Mouse (Mus musculus): ENCODE results near the gene Kpna3. TPM values are rescaled to one million over a fixed set of nuclear protein-coding genes. Genes with fewer than 3 reads are reported as not detected.
A peak's percentile ranks its signal among the peaks of the same experiment; 100 is the strongest.
"Not testable (repeated sequence)": the region's sequence is repeated elsewhere in the genome, so short reads cannot be mapped to it uniquely, and the experiment has no call there.

Kpna3 gene
- polyA plus RNA-seq, 1 experiment from 2014 or later: 44.9 TPM

DNA sequence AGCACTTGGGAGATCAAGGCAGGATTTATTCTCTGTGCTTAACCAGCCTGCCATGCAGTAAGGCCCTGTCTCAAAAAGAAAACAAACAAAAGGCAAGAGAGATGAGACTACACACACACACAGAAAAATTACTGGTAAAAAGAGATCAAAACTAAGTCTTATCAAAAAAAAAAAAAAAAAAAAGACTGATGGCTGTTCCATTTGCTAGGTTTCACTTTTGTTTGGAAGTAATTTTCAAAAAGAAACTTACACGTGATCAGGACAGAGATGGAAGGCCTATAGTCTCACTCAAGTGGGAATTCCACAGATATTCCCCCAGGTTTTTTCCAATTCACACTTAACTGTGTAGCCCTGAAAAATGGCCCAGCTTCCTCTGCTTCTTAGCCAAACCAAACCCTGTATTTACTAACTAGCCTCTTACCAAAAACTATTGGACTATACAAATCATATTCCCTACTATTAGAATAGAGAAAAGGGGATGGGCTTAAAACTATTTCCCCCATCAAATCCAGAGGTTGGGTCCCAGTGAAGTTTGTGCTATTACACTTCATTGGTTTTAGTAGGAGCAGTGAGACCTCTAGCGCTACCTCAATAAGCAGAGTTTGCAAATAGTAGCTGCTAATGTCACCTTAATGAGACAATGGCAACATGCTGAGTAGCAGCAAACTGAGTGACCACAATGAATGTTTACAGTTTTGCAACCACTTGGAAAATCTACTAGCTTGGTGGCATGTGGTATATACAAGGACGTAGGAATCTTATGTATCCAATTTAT is 1.3 kb downstream of the Kpna3 start:
- Histone ChIP-seq H3K9ac (ENCODE audit: low read length) (peak overlapping the region; percentile 31; the same call in 1 of the 2 replicates), H3K4me3 (replicated peaks; ENCODE audit: low read length) (peak overlapping the region; percentile 73), H3K9me3 (replicated peaks; ENCODE audit: control insufficient read depth, low read length) (no peaks in the 10 kb centered on the region), H3K4me1 (ENCODE audit: control insufficient read depth, insufficient read depth, low read length) (peaks cover 15% of the 10 kb centered on the region), H3K4me2 (ENCODE audit: low read depth, low read length) (peak overlapping the region; percentile 80), H3K27me3 (ENCODE audit: control insufficient read depth, insufficient read depth, low read length) (no peaks in the 10 kb centered on the region), H3K36me3 (ENCODE audit: control insufficient read depth, insufficient read depth, low read length) (no peaks in the 10 kb centered on the region), H3K27ac (ENCODE audit: low read length) (no peak overlapping the region)
- WGBS: 10% methylated on average over 3 of the region's 3 CpGs
- no peak for ATAC-seq (ENCODE audit: insufficient read depth, low FRiP score)

DNA sequence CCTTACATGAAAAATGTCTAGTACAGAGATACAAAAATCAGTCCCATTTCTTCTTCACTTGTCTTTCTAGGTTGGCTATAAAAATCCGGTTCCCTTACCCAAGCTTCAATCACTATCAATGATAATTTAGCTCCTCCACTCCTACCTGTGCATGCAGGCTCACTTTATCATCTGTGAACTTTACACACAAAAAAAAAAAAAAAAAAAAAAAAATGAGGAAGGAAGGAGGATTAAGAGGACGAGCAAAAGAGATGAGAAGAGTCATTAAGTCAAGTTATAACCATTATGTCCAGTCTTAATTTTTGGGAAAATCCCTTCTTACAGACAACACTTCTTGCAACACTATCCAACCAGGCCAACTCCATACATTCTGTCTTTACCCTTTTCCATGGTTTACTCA is 2.8 kb downstream of the Kpna3 start:
- ATAC-seq (ENCODE audit: insufficient read depth, low FRiP score): no peak
- Histone ChIP-seq H3K4me2 (ENCODE audit: low read depth, low read length) (no peak overlapping the region), H3K4me1 (ENCODE audit: control insufficient read depth, insufficient read depth, low read length) (peaks cover 18% of the 10 kb centered on the region), H3K4me3 (replicated peaks; ENCODE audit: low read length) (no peak overlapping the region), H3K9ac (ENCODE audit: low read length) (no peak overlapping the region), H3K27me3 (ENCODE audit: control insufficient read depth, insufficient read depth, low read length) (no peaks in the 10 kb centered on the region), H3K36me3 (ENCODE audit: control insufficient read depth, insufficient read depth, low read length) (no peaks in the 10 kb centered on the region), H3K9me3 (replicated peaks; ENCODE audit: control insufficient read depth, low read length) (no peaks in the 10 kb centered on the region), H3K27ac (ENCODE audit: low read length) (no peak overlapping the region)
- 81% methylated on average over 2 of the region's 2 CpGs for WGBS

DNA sequence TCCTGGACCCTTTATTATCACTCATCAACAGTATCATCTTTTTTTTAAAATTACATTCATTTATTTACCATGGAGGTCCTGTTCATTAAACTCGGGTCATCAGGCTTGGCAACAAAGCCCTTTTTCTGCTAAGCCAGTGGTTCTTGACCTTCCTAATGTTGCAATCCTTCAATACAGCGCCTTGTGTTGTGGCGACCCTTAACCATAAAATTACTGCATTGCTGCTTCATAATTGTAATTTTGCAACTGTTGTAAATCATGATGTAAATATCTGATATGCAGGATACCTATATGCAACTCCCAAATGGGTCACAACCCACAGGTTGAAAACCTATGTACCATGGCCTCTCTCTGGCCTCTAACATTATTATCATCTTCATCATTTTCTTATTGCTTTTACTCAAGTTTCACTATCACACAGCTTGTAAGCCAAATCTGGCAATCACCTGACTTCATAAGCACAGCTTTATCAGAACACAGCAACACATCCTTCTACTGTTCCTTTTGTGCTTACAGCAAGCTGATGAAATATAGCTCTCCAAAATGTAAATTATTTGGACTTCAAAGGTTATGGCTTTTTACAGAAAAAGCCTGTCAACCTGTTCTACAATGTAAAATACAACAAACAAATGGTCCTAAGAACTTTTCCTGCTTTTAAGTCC is 11.4 kb downstream of the Kpna3 start:
- no peak overlapping the region for H3K9ac ChIP-seq (ENCODE audit: low read length)
- H3K27ac ChIP-seq (ENCODE audit: low read length): no peak overlapping the region
- H3K27me3 ChIP-seq (ENCODE audit: control insufficient read depth, insufficient read depth, low read length): no peaks in the 10 kb centered on the region
- ATAC-seq (ENCODE audit: insufficient read depth, low FRiP score): no peak
- no peaks in the 10 kb centered on the region for H3K36me3 ChIP-seq (ENCODE audit: control insufficient read depth, insufficient read depth, low read length)
- H3K9me3 ChIP-seq (replicated peaks; ENCODE audit: control insufficient read depth, low read length): no peaks in the 10 kb centered on the region
- H3K4me1 ChIP-seq (ENCODE audit: control insufficient read depth, insufficient read depth, low read length): peaks cover 10% of the 10 kb centered on the region
- 58% methylated on average over 3 of the region's 3 CpGs for WGBS
- no peak overlapping the region for H3K4me2 ChIP-seq (ENCODE audit: low read depth, low read length)
- no peak overlapping the region for H3K4me3 ChIP-seq (replicated peaks; ENCODE audit: low read length)

DNA sequence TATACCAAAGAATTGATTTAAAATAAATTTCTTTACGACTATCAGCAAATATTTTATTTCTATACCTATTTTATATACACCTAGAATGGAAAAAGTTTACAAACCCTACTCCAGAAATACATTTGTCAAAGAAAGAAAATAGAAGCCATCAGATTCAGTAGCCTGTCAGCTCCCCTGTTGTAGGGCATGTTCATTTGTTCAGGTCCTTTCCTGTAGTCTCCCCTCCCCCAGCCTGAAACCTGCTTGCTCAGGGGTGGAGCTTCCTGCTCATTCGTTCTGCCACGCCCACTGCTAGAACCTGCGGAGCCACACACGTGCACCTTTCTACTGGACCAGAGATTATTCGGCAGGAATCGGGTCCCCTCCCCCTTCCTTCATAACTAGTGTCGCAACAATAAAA is 12.6 kb downstream of the Kpna3 start:
- not testable (repeated sequence) for H3K36me3 ChIP-seq (ENCODE audit: control insufficient read depth, insufficient read depth, low read length); H3K27ac ChIP-seq (ENCODE audit: low read length); H3K27me3 ChIP-seq (ENCODE audit: control insufficient read depth, insufficient read depth, low read length); H3K4me3 ChIP-seq (replicated peaks; ENCODE audit: low read length); ATAC-seq (ENCODE audit: insufficient read depth, low FRiP score); H3K9me3 ChIP-seq (replicated peaks; ENCODE audit: control insufficient read depth, low read length); H3K4me2 ChIP-seq (ENCODE audit: low read depth, low read length); H3K9ac ChIP-seq (ENCODE audit: low read length); H3K4me1 ChIP-seq (ENCODE audit: control insufficient read depth, insufficient read depth, low read length)
- 39% methylated on average over 3 of the region's 8 CpGs for WGBS

DNA sequence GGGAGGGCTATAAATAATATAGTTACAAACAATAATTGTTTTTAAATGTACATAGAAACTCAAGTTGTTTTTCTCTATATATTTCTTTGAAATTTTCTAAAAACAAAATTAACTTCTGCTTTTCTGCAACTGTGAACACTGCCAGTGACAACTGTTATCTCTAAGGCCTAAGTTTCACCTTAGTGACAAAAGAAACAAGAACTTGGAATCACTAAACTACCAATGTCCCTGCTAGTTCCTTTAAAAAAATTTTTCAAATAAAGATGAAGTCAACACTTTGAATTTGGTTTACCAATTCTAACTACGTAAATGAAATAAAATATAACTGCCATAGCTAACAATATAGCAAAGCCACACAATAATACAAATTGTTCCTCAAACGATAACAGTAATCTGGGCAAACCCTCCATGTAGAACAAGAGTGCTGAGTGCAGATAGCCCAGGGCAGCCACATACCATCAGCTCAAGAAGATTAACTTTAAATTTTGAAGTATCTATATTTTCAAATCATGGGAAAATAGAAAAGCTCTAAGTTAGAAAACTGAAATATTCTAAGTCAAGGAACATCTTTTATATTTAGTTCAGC is 14.5 kb downstream of the Kpna3 start:
- H3K9me3 ChIP-seq (replicated peaks; ENCODE audit: control insufficient read depth, low read length): no peaks in the 10 kb centered on the region
- no peaks in the 10 kb centered on the region for H3K27me3 ChIP-seq (ENCODE audit: control insufficient read depth, insufficient read depth, low read length)
- H3K36me3 ChIP-seq (ENCODE audit: control insufficient read depth, insufficient read depth, low read length): no peaks in the 10 kb centered on the region
- no peak overlapping the region for H3K9ac ChIP-seq (ENCODE audit: low read length)
- ATAC-seq (ENCODE audit: insufficient read depth, low FRiP score): no peak
- H3K4me2 ChIP-seq (ENCODE audit: low read depth, low read length): no peak overlapping the region
- H3K4me3 ChIP-seq (replicated peaks; ENCODE audit: low read length): no peak overlapping the region
- WGBS: 96% methylated on average over 2 of the region's 2 CpGs
- no peak overlapping the region for H3K27ac ChIP-seq (ENCODE audit: low read length)
- H3K4me1 ChIP-seq (ENCODE audit: control insufficient read depth, insufficient read depth, low read length): peaks cover 8% of the 10 kb centered on the region

DNA sequence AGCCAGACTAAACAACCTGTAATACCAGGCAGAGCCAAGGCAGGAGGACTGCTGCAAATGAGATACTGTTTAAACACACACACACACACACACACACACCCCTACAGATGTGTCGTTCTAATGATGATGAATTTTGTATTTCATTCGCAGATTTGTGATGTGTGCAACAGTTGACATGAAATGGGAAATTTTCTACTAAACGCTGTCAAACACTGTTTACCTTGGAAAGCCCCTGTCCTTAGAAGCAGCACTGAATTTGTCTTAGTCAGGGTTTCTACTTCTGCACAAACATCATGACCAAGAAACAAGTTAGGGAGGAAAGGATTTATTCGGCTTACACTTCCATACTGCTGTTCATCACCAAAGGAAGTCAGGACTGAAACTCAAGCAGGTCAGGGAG is 24.0 kb downstream of the Kpna3 start:
- Histone ChIP-seq H3K27me3 (ENCODE audit: control insufficient read depth, insufficient read depth, low read length) (no peaks in the 10 kb centered on the region), H3K9ac (ENCODE audit: low read length) (no peak overlapping the region), H3K27ac (ENCODE audit: low read length) (no peak overlapping the region), H3K4me3 (replicated peaks; ENCODE audit: low read length) (no peak overlapping the region), H3K9me3 (replicated peaks; ENCODE audit: control insufficient read depth, low read length) (no peaks in the 10 kb centered on the region), H3K36me3 (ENCODE audit: control insufficient read depth, insufficient read depth, low read length) (no peaks in the 10 kb centered on the region), H3K4me1 (ENCODE audit: control insufficient read depth, insufficient read depth, low read length) (0 out of 2 replicates have a peak, but pooled peaks cover 2% of the 10 kb centered on the region), H3K4me2 (ENCODE audit: low read depth, low read length) (no peak overlapping the region)
- ATAC-seq (ENCODE audit: insufficient read depth, low FRiP score): no peak
- 39% methylated on average over 4 of the region's 4 CpGs for WGBS

DNA sequence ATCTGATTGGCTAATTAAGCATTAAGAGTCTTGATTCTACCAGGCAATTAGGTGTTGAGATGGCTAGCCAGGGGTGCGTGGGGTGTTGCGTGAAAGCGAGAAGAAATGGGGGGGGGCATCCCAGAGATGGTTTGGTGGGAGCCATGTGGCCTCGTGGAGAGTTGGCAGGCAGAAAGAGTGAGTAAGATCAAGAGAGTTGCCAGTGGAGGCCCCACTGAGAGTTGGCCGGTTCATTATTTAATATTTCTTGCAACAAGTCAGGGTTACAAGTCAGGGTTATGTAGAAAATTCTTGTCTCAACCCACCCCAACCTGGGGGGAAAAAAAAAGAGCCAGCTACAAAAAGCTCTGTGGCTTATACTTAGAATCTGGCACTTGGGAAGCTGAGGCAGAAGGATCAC is 24.4 kb downstream of the Kpna3 start:
- Histone ChIP-seq H3K4me3 (replicated peaks; ENCODE audit: low read length) (no peak overlapping the region), H3K27ac (ENCODE audit: low read length) (no peak overlapping the region), H3K36me3 (ENCODE audit: control insufficient read depth, insufficient read depth, low read length) (no peaks in the 10 kb centered on the region), H3K9me3 (replicated peaks; ENCODE audit: control insufficient read depth, low read length) (no peaks in the 10 kb centered on the region), H3K9ac (ENCODE audit: low read length) (no peak overlapping the region), H3K27me3 (ENCODE audit: control insufficient read depth, insufficient read depth, low read length) (no peaks in the 10 kb centered on the region), H3K4me2 (ENCODE audit: low read depth, low read length) (no peak overlapping the region), H3K4me1 (ENCODE audit: control insufficient read depth, insufficient read depth, low read length) (0 out of 2 replicates have a peak, but pooled peaks cover 5% of the 10 kb centered on the region)
- no peak for ATAC-seq (ENCODE audit: insufficient read depth, low FRiP score)
- 68% methylated on average over 5 of the region's 5 CpGs for WGBS

DNA sequence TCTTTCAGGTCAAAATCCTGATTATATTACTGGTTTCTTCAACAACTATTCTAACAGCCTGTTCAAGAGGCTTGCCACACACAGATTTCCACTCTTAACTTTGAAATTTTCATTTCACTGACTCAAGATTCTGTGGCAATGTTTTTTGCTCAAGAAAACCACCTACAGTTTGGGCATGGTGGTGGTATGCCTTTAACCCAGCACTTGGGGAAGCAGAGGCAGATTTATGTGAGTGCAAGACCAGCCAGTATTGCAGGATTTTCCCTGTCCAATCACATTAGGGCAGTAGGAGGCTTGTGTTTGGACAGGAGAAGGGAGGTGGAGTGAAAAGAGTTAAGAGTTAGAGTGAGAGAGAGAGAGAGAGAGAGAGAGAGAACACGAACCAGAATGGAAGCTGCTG is 24.9 kb downstream of the Kpna3 start:
- no peak overlapping the region for H3K27ac ChIP-seq (ENCODE audit: low read length)
- H3K9me3 ChIP-seq (replicated peaks; ENCODE audit: control insufficient read depth, low read length): no peaks in the 10 kb centered on the region
- 0 out of 2 replicates have a peak, but pooled peaks cover 6% of the 10 kb centered on the region for H3K4me1 ChIP-seq (ENCODE audit: control insufficient read depth, insufficient read depth, low read length)
- 22% methylated on average over 1 of the region's 1 CpGs for WGBS
- no peak overlapping the region for H3K4me3 ChIP-seq (replicated peaks; ENCODE audit: low read length)
- H3K4me2 ChIP-seq (ENCODE audit: low read depth, low read length): no peak overlapping the region
- ATAC-seq (ENCODE audit: insufficient read depth, low FRiP score): no peak
- no peak overlapping the region for H3K9ac ChIP-seq (ENCODE audit: low read length)
- H3K27me3 ChIP-seq (ENCODE audit: control insufficient read depth, insufficient read depth, low read length): no peaks in the 10 kb centered on the region
- H3K36me3 ChIP-seq (ENCODE audit: control insufficient read depth, insufficient read depth, low read length): no peaks in the 10 kb centered on the region

DNA sequence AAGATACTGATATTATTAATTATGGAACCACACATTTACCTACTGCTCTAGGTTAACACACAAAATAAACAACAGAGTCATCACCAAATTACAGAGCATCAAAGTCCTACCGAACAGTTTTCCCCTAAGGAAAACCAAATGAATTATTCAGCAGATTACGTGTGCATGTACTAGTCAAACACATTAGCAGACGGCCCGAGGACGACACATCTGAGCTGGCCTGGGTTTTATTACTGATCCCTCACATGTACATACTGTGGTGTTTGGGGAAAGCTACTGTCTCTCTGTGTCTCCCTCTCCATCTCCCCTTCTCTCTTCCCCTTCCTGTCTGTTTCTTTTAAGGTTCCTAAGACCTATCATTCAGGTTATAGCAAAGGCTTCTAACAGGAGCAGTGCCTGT is 25.5 kb downstream of the Kpna3 start:
- no peaks in the 10 kb centered on the region for H3K27me3 ChIP-seq (ENCODE audit: control insufficient read depth, insufficient read depth, low read length)
- no peak overlapping the region for H3K9ac ChIP-seq (ENCODE audit: low read length)
- 69% methylated on average over 5 of the region's 5 CpGs for WGBS
- ATAC-seq (ENCODE audit: insufficient read depth, low FRiP score): no peak
- H3K4me2 ChIP-seq (ENCODE audit: low read depth, low read length): no peak overlapping the region
- H3K4me1 ChIP-seq (ENCODE audit: control insufficient read depth, insufficient read depth, low read length): 0 out of 2 replicates have a peak, but pooled peaks cover 6% of the 10 kb centered on the region
- H3K4me3 ChIP-seq (replicated peaks; ENCODE audit: low read length): no peak overlapping the region
- H3K27ac ChIP-seq (ENCODE audit: low read length): no peak overlapping the region
- no peaks in the 10 kb centered on the region for H3K9me3 ChIP-seq (replicated peaks; ENCODE audit: control insufficient read depth, low read length)
- H3K36me3 ChIP-seq (ENCODE audit: control insufficient read depth, insufficient read depth, low read length): no peaks in the 10 kb centered on the region
